Mouse (Mus musculus) CH12.LX (cell line): ENCODE results near the gene Irx3. TPM values are rescaled to one million over a fixed set of nuclear protein-coding genes. Genes with fewer than 3 reads are reported as not detected.

Experiments
- DNase-seq: peaks from one replicate; pipeline ENCODE4 v3.0.0-alpha.2; 2013; ENCODE audit errors: extremely low read depth
- H3K27ac ChIP-seq: 2 replicates; pipeline ENCODE4 v1.5.1; 2012; ENCODE audit warnings: low read depth, mild to moderate bottlenecking, control low read depth, moderate library complexity; ENCODE audit not compliant: insufficient read depth
- H3K27me3 ChIP-seq: replicated peaks from 2 replicates; pipeline ENCODE3; 2012; ENCODE audit warnings: inconsistent platforms
- H3K36me3 ChIP-seq, 2 experiments: replicated peaks in 1 of 2; 2 replicates each; pipeline versions ENCODE3 to v1.6.1; 2012; ENCODE audit warnings: inconsistent platforms in 1 of 2, low read length in 1 of 2, mild to moderate bottlenecking in 1 of 2, mixed read lengths in 1 of 2, moderate library complexity in 1 of 2; ENCODE audit not compliant: control insufficient read depth in 1 of 2, insufficient read depth in 1 of 2
- H3K4me1 ChIP-seq, 2 experiments: 2 replicates each; pipeline ENCODE4 v1.6.1; 2012; ENCODE audit warnings: inconsistent platforms in 1 of 2, moderate library complexity in 1 of 2; ENCODE audit not compliant: insufficient read depth in 2 of 2, control insufficient read depth in 1 of 2
- H3K4me2 ChIP-seq: 2 replicates; pipeline ENCODE4 v1.6.1; 2012; ENCODE audit warnings: low read depth, mild to moderate bottlenecking, control low read depth; ENCODE audit not compliant: poor library complexity, insufficient read depth, severe bottlenecking
- H3K4me3 ChIP-seq, 3 experiments: fragments of 150-350 bp in 1 of 3; sonication (generic) in 1 of 3; replicated peaks in 1 of 3; 2 replicates each; pipeline versions ENCODE3 to v1.5.1; 2011 to 2012; ENCODE audit warnings: low read depth in 2 of 3, low read length in 2 of 3, mild to moderate bottlenecking in 2 of 3, moderate library complexity in 2 of 3, control low read depth in 1 of 3, improper control_type of control experiment in 1 of 3, inconsistent platforms in 1 of 3, mixed read lengths in 1 of 3; ENCODE audit not compliant: poor library complexity in 1 of 3
- H3K79me2 ChIP-seq: replicated peaks from 2 replicates; pipeline ENCODE4 v1.6.1; 2012; ENCODE audit warnings: mild to moderate bottlenecking, moderate library complexity; ENCODE audit not compliant: control insufficient read depth, poor library complexity, insufficient read depth, severe bottlenecking; ENCODE audit errors: extremely low read depth
- H3K9ac ChIP-seq: 2 replicates; pipeline ENCODE4 v1.6.1; 2012; ENCODE audit warnings: low read depth, mild to moderate bottlenecking, control low read depth, moderate library complexity; ENCODE audit not compliant: insufficient read depth
- H3K9me3 ChIP-seq: replicated peaks from 2 replicates; pipeline ENCODE3; 2012; ENCODE audit warnings: low read length, inconsistent platforms, mixed read lengths
- CHD1 ChIP-seq: IDR thresholded peaks from 2 replicates; pipeline ENCODE4 v1.6.1; 2012; ENCODE audit warnings: low read depth, low read length, improper control_type of control experiment, inconsistent platforms
- CHD2 ChIP-seq: IDR thresholded peaks from 2 replicates; pipeline ENCODE4 v1.6.1; 2011; ENCODE audit warnings: low read length, improper control_type of control experiment
- ELF1 ChIP-seq: IDR thresholded peaks from 2 replicates; pipeline ENCODE4 v1.6.1; 2014; ENCODE audit warnings: low read depth, mild to moderate bottlenecking, inconsistent platforms, low read length, improper control_type of control experiment
- EP300 ChIP-seq: IDR thresholded peaks from 2 replicates; pipeline ENCODE4 v1.6.1; 2011; ENCODE audit warnings: low read length, improper control_type of control experiment
- GABPA ChIP-seq: IDR thresholded peaks from 2 replicates; pipeline ENCODE4 v1.6.1; 2012; ENCODE audit warnings: low read depth, low read length, improper control_type of control experiment, inconsistent platforms; ENCODE audit not compliant: insufficient replicate concordance
- HCFC1 ChIP-seq: IDR thresholded peaks from 2 replicates; pipeline ENCODE4 v1.6.1; 2012; ENCODE audit warnings: low read depth, mild to moderate bottlenecking, inconsistent platforms, low read length, improper control_type of control experiment
- IRF4 ChIP-seq: IDR thresholded peaks from 2 replicates; pipeline ENCODE4 v1.6.1; 2014; ENCODE audit warnings: low read depth, mild to moderate bottlenecking, inconsistent platforms, low read length, improper control_type of control experiment
- JUND ChIP-seq: conservative IDR thresholded peaks from 2 replicates; pipeline ENCODE4 v1.6.1; 2011; ENCODE audit warnings: low read depth, low read length, improper control_type of control experiment
- MAX ChIP-seq: IDR thresholded peaks from 2 replicates; pipeline ENCODE4 v1.6.1; 2011; ENCODE audit warnings: low read length, improper control_type of control experiment
- MEF2A ChIP-seq: IDR thresholded peaks from 2 replicates; pipeline ENCODE4 v1.6.1; 2014; ENCODE audit warnings: low read depth, mild to moderate bottlenecking, inconsistent platforms, low read length, improper control_type of control experiment, borderline replicate concordance
- NRF1 ChIP-seq: IDR thresholded peaks from 2 replicates; pipeline ENCODE4 v1.6.1; 2014; ENCODE audit warnings: low read depth, mild to moderate bottlenecking, inconsistent platforms, low read length, improper control_type of control experiment, moderate library complexity
- PAX5 ChIP-seq: IDR thresholded peaks from 2 replicates; pipeline ENCODE4 v1.6.1; 2012; ENCODE audit warnings: low read length, inconsistent platforms, mixed read lengths
- POLR2A ChIP-seq: IDR thresholded peaks from 2 replicates; pipeline ENCODE4 v1.6.1; 2011; ENCODE audit warnings: low read depth, mild to moderate bottlenecking, improper control_type of control experiment, low read length
- POLR2AphosphoS2 ChIP-seq: IDR thresholded peaks from 2 replicates; pipeline ENCODE4 v1.6.1; 2011; ENCODE audit warnings: low read depth, low read length, improper control_type of control experiment
- SIN3A ChIP-seq: IDR thresholded peaks from 2 replicates; pipeline ENCODE4 v1.6.1; 2012; ENCODE audit warnings: low read length, improper control_type of control experiment, inconsistent platforms
- TCF12 ChIP-seq: IDR thresholded peaks from 2 replicates; pipeline ENCODE4 v1.6.1; 2014; ENCODE audit warnings: low read depth, mild to moderate bottlenecking, inconsistent platforms, low read length, improper control_type of control experiment
- USF1 ChIP-seq: IDR thresholded peaks from 2 replicates; pipeline ENCODE4 v1.6.1; 2014; ENCODE audit warnings: low read depth, mild to moderate bottlenecking, inconsistent platforms, low read length, improper control_type of control experiment
- ZKSCAN1 ChIP-seq: IDR thresholded peaks from 2 replicates; pipeline ENCODE4 v1.6.1; 2012; ENCODE audit warnings: low read depth, inconsistent platforms, low read length, improper control_type of control experiment, borderline replicate concordance
- ZMIZ1 ChIP-seq: IDR thresholded peaks from 2 replicates; pipeline ENCODE4 v1.6.1; 2012; ENCODE audit warnings: low read depth, mild to moderate bottlenecking, inconsistent platforms, low read length, improper control_type of control experiment
- dilution Hi-C: fragments of 300-500 bp; cut with MboI; formaldehyde crosslinking; loops from 2 replicates; pipeline ENCODE4 v1.14.3; 2020; ENCODE audit warnings: low sequenced_read_pairs; ENCODE audit not compliant: extremely low pct_unique_long_range_greater_than_20kb, extremely low pct_ligation_motif_present
- in situ Hi-C: fragments of 300-500 bp; cut with MboI; formaldehyde crosslinking; loops from 3 replicates; pipeline ENCODE4 v1.14.3; 2019; ENCODE audit warnings: low sequenced_read_pairs, low pct_ligation_motif_present, low pct_unique_long_range_greater_than_20kb, mixed read lengths
- polyA plus RNA-seq: library from polyadenylated mRNA; unstranded; fragments of >175 nt; gene quantifications from 2 replicates; pipeline ENCODE4 v1.2.1, GENCODE M21; 2012; ENCODE audit warnings: low read depth; ENCODE audit not compliant: insufficient read length
- total RNA-seq, 2 experiments: library from RNA; depleted of rRNA; stranded (reverse); fragments of 300-350 nt in 1 of 2; fragments of >200 nt in 1 of 2; gene quantifications; 2 replicates each; pipeline ENCODE4 v1.2.3; 2012 to 2014

The Irx3 gene
- total and polyA plus RNA-seq, 3 experiments, result not detected

GRCm38 (mm10) chr8:91818784-91819183 lies 16.9 kb upstream of the Irx3 start:
- H3K36me3 ChIP-seq, result no peaks in the 10 kb centered on the region
- H3K9me3 ChIP-seq, result peaks cover 84% of the 10 kb centered on the region
- TF ChIP-seq ZMIZ1, result no peak
- no peak for TF ChIP-seq MAX
- TF ChIP-seq POLR2AphosphoS2, result no peak
- H3K9ac ChIP-seq, result no peak overlapping the region
- no peaks in the 10 kb centered on the region for H3K4me1 ChIP-seq
- H3K79me2 ChIP-seq, result no peaks in the 10 kb centered on the region
- in situ Hi-C loops, result no loop called here
- no peaks in the 10 kb centered on the region for H3K27me3 ChIP-seq
- no peak overlapping the region for H3K27ac ChIP-seq
- no peak overlapping the region for H3K4me2 ChIP-seq
- no peak for DNase-seq
- dilution Hi-C loops, result no loop called here
- H3K4me3 ChIP-seq, result no peak overlapping the region

- in situ Hi-C loops, result no loop called here
- no peaks in the 10 kb centered on the region for H3K4me1 ChIP-seq
These were observed 12.2 kb upstream of the Irx3 start for GRCm38 (mm10) chr8:91814106-91814505.

GRCm38 (mm10) chr8:91806720-91807241 lies 4.9 kb upstream of the Irx3 start:
- in situ Hi-C loops (no loop called here), dilution Hi-C loops (no loop called here)
- Histone ChIP-seq H3K4me1 (no peaks in the 10 kb centered on the region), H3K9ac (no peak overlapping the region), H3K27ac (no peak overlapping the region), H3K27me3 (no peaks in the 10 kb centered on the region), H3K4me3 (no peak overlapping the region), H3K36me3 (no peaks in the 10 kb centered on the region), H3K4me2 (no peak overlapping the region), H3K79me2 (no peaks in the 10 kb centered on the region), H3K9me3 (peaks cover 82% of the 10 kb centered on the region)
- DNase-seq, result no peak
- TF ChIP-seq EP300, result no peak
- no peak for TF ChIP-seq SIN3A
- no peak for TF ChIP-seq POLR2A
- no peak for TF ChIP-seq ELF1
- TF ChIP-seq ZKSCAN1, result no peak
- no peak for TF ChIP-seq TCF12
- TF ChIP-seq CHD1, result no peak
- TF ChIP-seq HCFC1, result no peak
- TF ChIP-seq IRF4, result no peak
- no peak for TF ChIP-seq GABPA
- TF ChIP-seq USF1, result no peak
- no peak for TF ChIP-seq MEF2A
- TF ChIP-seq PAX5, result no peak
- no peak for TF ChIP-seq JUND

More at GRCm38 (mm10) chr8:91814106-91814505, 12.2 kb upstream of the Irx3 start:
- Histone ChIP-seq H3K27me3 (no peaks in the 10 kb centered on the region), H3K36me3 (no peaks in the 10 kb centered on the region), H3K9ac (no peak overlapping the region), H3K4me3 (no peak overlapping the region), H3K9me3 (peaks cover 79% of the 10 kb centered on the region), H3K79me2 (no peaks in the 10 kb centered on the region), H3K4me2 (no peak overlapping the region), H3K27ac (no peak overlapping the region)
- no peak for DNase-seq
- dilution Hi-C loops, result no loop called here
- no peak for TF ChIP-seq USF1
- TF ChIP-seq EP300, result no peak
- TF ChIP-seq CHD2, result no peak
- TF ChIP-seq NRF1, result no peak
